Mouse (Mus musculus): Measurements from ENCODE around the gene Adamts12.

The Adamts12 gene

GRCm38 (mm10) chr15:11297960-11298359 lies 233.4 kb downstream of the Adamts12 start:
- no peak for DNase-seq

GRCm38 (mm10) chr15:11317077-11317476 lies 252.5 kb downstream of the Adamts12 start:
- DNase-seq, result no peak

DNA sequence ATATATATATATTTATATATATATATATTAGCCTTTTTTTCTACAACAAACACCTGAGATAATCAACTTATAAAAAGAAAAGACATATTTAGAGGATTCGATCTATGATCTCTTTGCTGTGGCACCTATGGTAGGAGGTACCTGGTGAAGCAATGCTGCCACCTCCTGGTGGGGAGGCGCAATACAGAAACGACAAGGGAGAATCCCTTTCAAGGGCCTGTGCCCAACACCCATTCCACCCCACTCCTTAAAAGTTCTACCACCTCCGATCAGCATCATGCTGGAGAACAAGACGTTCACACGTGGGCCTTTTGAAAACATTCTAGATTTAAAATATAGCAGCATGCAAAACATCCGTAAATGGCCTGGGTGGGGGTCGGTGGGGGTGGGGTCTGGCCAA lies 255.9 kb downstream of the Adamts12 start:
- DNase-seq, result peak; percentile 80

DNA sequence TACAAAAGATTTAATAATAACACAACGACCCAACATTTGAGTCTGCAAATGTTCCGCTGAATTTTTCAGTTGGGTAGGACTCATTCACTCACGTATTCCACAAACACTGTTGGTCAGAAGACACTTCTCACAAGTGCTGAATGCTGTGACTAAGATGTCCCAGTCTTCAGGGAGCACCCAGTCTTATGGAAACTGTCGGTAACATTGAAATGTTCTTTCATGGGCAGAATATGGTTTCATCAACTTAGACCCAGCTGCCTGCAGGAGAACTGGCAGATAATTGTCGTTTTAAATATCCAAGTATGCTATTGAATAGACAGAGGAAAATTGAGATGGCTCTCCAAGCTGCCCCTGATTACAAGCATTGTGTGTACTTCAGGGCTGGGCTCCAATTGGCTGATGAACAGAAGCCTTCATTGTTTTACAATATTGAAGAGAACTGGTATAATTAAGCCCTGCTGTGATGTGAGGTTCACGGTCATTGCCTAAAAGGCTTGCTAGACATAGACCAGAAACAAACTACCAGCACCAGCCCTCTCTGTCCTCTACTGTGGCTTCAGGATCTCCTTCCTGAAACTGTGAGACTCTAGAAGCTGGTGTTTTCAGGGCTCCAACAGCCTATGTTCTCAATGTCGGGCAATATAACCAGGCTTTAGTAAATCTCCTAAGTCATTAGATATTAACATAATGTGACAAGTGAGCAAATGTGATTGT lies 275.0 kb downstream of the Adamts12 start:
- no peak for DNase-seq

DNA sequence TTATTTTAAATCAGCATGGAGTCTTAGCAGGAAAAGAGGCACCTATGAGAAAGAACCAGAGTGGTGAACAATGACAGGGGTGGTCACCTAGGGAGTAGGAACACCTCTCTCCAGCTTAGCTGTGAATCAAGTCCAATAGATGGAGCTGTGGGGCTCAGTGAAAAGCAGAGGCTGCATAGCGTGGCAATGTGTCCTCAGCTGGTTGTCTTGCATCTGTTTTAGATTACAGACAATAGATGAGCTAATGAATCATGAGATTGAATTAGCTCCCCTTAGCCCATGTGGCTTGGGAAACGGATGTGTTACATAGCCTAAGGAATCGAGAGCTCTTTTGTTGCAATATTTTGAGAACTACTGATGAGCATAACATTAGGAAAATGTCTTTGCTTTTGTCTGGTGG lies 291.3 kb downstream of the Adamts12 start:
- no peak for DNase-seq

DNA sequence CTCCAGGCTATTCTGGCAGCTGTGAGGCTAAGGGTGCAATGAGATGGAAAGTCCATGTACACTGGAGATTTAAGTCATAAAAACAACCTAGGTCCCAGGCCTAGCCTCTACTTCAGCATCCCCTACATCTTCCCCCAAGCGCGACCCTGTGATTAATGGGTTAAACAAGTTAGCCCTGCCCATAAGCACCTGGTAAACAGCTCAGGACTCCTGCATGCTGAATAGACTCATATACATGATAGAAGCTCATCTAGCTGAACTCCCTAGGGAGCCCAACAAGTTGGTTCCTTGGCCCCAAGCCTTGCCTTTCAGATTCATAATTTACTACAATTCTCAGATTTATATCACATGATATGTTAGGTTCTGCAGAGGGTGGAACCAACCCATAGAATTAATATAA lies 292.9 kb downstream of the Adamts12 start:
- no peak for DNase-seq

GRCm38 (mm10) chr15:11360888-11361287 lies 296.3 kb downstream of the Adamts12 start:
- DNase-seq, result no peak

- no peak for DNase-seq
These were observed 297.2 kb downstream of the Adamts12 start for GRCm38 (mm10) chr15:11361824-11362223.

GRCm38 (mm10) chr15:11364112-11364511 lies 299.5 kb downstream of the Adamts12 start:
- DNase-seq, result no peak

DNA sequence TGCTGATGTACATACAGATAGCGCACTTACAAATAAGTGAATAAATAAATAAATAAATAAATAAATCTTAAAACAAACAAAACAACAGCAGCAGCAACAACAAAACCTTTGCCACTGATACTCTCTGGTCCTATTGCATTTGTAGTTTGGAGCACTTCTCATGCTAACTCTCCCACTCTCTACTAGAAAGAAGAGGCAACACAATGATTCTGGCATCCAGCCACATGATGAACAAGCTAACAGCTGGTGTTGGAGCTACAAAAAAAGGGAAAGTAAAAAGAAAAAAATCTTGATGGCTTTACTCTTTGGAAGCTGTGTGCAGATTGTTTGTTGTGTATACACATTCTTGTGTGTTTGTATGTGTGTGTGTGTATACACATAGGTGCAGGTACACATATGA lies 300.2 kb downstream of the Adamts12 start:
- DNase-seq, result peak; percentile 56

DNA sequence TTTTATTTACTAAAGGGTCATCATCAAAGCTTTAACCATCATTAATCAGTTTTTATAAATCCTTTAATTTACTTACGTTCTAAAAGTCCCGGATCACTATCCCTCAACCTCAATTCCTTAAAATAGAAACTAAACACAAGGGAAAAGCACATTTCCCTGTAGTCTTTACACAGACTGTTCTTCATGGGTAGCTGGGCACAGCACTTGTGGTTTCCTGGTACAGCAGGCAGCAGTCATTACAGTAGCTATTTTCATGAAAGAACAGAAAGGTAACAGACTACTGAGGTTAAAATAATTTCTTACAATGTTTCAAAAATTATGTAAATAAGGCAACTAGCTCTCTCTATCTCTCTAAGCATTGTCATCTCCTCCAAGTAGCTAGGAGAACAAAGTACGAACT lies 305.0 kb downstream of the Adamts12 start:
- no peak for DNase-seq

DNA sequence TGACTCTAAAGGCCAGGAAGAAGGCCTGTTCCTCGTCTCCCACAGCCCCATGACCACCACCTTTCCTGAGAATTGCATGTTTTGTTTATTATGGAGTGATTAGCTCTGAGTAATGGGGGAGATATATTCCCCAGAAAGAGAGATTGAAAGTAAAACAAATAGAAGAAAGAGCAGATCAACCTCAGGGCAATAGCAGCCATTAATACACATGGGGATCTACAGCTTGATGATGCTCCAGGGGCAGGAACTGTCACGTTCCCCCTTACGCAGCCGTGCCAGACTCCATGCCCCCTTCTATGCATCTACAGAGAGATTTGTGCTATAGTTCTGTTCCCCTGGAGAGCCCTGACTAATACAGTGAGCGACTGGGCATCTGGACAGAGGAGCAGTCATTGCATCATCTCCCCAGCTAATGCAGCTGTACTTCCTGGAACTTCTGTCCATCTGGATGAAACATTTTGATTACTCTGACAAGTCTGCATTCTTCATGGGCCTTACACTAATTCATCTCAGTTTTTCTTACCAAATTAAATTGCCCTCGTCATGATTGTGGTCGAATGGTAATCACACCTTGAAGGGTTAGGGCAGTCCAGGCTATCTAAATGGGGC lies 306.0 kb downstream of the Adamts12 start:
- DNase-seq, result no peak

DNA sequence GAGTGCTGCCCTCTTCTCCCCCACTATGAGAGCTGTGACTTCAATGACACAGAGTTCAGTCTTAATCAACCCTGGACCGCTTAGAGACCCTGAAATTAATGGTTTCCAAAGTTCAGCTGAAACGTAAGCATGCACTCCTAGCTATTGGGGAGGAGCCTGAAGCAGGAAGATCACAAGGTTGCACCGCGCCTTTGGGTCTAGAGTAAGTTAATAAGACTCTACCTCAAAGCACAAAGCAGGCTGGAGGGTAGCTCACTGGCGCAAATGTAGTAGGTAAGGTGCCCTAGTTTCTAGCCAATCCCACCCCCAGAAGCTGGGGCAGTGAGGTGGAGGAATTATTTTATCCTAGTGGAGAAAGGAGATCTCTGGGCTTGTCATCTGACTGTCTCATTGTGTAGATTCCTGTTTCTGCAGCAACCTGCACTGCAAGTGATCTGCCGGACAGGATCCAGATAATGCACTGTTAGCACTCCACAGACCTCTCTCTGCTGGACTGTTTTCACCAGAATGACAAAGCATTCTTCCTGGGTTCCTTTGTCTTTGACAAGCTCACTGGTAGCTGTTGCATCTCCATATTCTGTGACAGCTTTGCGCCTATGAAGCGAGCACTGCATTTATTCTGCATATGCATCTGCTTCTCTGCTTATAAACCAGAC lies 315.0 kb downstream of the Adamts12 start:
- no peak for DNase-seq

DNA sequence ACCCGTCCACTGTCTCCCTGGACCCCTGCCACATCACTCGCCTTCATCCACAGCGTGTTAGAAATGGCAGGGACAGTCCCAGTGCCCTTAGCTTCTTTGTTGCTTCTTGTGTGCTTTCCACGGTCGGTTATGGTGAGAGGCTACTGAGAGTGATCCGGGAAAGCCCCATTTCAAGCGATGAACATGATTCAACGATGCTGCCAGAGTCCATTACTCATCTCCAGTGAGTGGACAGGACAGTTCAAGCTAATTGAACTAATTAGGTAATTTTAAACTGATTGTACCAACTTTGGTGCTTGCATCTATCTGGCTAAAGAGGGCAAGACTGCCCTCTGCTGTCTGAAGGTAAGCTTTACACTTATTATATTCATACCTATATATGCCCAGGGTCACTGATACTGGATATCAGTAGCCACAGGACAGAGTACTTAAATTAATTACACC lies 315.5 kb downstream of the Adamts12 start:
- peak; percentile 34 for DNase-seq

- no peak for DNase-seq
These were observed 316.0 kb downstream of the Adamts12 start for GRCm38 (mm10) chr15:11380616-11381015.

- no peak for DNase-seq
These were observed 318.0 kb downstream of the Adamts12 start for GRCm38 (mm10) chr15:11382585-11382984.

DNA sequence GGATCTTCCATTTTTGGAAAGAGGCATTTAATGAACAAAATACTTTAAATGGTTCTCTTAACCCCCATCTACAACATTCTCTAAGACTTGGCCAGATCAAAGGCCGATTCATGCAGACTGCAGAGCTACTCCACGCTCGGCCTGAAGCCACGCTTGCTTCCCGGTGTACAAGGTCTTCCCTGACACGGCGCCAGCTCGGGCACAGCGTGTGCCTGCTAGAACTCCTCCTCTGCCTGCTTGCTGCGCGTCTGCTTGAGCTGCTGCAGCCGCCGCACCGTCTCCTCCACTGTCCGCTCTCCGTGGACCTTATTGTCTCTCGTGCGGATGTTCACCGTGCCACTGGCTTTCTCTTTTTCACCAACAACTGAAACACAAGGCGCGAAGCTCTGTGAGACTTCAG lies 319.2 kb downstream of the Adamts12 start:
- no peak for DNase-seq

DNA sequence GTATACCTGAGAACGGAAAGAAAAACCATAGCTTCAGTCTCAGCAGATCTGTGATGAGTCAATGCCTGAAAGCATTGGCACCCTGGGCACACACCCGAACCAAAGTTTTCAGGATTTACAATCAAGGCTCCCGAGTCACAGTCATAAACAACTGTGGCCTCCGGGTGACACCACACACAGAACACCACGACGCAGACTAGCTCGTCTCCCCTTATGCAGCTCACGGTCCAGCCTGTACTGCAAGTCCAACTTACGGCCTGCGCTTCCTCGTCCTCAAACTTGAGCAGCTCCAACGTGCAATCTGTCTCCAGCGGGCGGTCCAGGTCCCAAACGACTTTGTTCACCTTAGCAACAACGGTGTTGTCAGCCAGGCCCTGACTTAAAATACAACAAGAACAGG lies 328.3 kb downstream of the Adamts12 start:
- DNase-seq, result no peak

- DNase-seq, result no peak
These were observed 331.8 kb downstream of the Adamts12 start for GRCm38 (mm10) chr15:11396421-11396820.

Measured in kidney, postnatal 10 days (tissue).